Mouse (Mus musculus) C2C12 (cell line): ENCODE measurements around the gene Eml2. TPM values are rescaled to one million over a fixed set of nuclear protein-coding genes. Genes with fewer than 3 reads are reported as not detected.

Experiments
- H3K27me3 ChIP-seq: one replicate; pipeline ENCODE4 v1.6.1; 2011; ENCODE audit not compliant: control insufficient read depth, insufficient read depth, insufficient read length
- H3K36me3 ChIP-seq: one replicate; pipeline ENCODE4 v1.6.1; 2011; ENCODE audit not compliant: control insufficient read depth, insufficient read depth
- H3K4me3 ChIP-seq: one replicate; pipeline ENCODE4 v1.5.1; 2011; ENCODE audit warnings: mild to moderate bottlenecking, control low read depth; ENCODE audit not compliant: poor library complexity, insufficient read depth, severe bottlenecking
- H3K79me2 ChIP-seq: one replicate; pipeline ENCODE4 v1.6.1; 2011; ENCODE audit not compliant: control insufficient read depth, insufficient read depth
- H3K79me3 ChIP-seq: one replicate; pipeline ENCODE4 v1.6.1; 2011; ENCODE audit warnings: low read depth, control low read depth
- H3ac ChIP-seq: one replicate; pipeline ENCODE3; 2011; ENCODE audit warnings: low read depth; ENCODE audit not compliant: control insufficient read depth, insufficient read length
- CEBPB ChIP-seq: IDR thresholded peaks from one replicate; pipeline ENCODE4 v1.6.1; 2011; ENCODE audit warnings: low read depth, mild to moderate bottlenecking, control low read depth, moderate library complexity
- CTCF ChIP-seq: IDR thresholded peaks from one replicate; pipeline ENCODE4 v1.5.1; 2011; ENCODE audit not compliant: control insufficient read depth, insufficient read depth, insufficient read length
- FOSL1 ChIP-seq: IDR thresholded peaks from one replicate; pipeline ENCODE4 v1.8.0; 2011; ENCODE audit warnings: mild to moderate bottlenecking, low read length; ENCODE audit not compliant: poor library complexity, insufficient read depth, severe bottlenecking
- MAX ChIP-seq: IDR thresholded peaks from one replicate; pipeline ENCODE4 v1.6.1; 2011; ENCODE audit warnings: mild to moderate bottlenecking, control low read depth
- MYOD1 ChIP-seq: IDR thresholded peaks from one replicate; pipeline ENCODE4 v1.6.1; 2011; ENCODE audit warnings: low read depth; ENCODE audit not compliant: control insufficient read depth, insufficient read length
- MYOG ChIP-seq: IDR thresholded peaks from one replicate; pipeline ENCODE4 v1.6.1; 2011; ENCODE audit not compliant: control insufficient read depth, insufficient read length; ENCODE audit errors: extremely low read depth
- USF1 ChIP-seq: IDR thresholded peaks from one replicate; pipeline ENCODE4 v1.6.1; 2011; ENCODE audit warnings: low read depth, mild to moderate bottlenecking, control low read depth, moderate library complexity
- polyA plus RNA-seq: library from polyadenylated mRNA; unstranded; fragments of >200 nt; fragmentation: generic; extraction: Trizol; gene quantifications from one replicate; pipeline ENCODE4 v1.2.1, GENCODE M21; 2012; ENCODE audit warnings: missing spikeins

Eml2 gene
- polyA plus RNA-seq, 1 experiment: 16.4 TPM

DNA sequence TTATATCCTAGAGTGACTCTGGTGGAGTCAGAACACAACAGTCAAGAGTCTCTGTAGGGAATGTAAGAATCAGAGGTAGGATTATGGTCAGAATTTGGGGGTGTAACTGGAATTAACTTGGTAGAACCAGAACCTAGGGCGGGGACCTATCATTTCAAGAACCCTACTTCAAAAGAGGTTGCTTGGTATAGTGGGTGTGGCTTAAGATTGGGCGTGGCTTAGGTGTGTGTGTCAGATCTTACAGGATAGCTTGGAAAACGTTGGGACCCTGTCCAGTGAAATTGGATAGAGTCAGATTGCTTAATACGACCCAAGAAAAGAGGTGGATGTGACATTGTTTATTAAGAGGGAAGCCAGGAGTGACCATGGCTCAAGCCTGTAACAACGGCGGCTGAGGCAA, 3.7 kb downstream of the Eml2 start:
- Histone ChIP-seq H3K4me3 (no peak overlapping the region), H3K79me2 (no peaks in the 10 kb centered on the region), H3ac (no peak overlapping the region), H3K36me3 (no peaks in the 10 kb centered on the region), H3K27me3 (no peaks in the 10 kb centered on the region), H3K79me3 (no peaks in the 10 kb centered on the region)
- TF ChIP-seq MAX (no peak), USF1 (no peak), MYOG (no peak), CTCF (no peak), MYOD1 (no peak), CEBPB (no peak), FOSL1 (no peak)

DNA sequence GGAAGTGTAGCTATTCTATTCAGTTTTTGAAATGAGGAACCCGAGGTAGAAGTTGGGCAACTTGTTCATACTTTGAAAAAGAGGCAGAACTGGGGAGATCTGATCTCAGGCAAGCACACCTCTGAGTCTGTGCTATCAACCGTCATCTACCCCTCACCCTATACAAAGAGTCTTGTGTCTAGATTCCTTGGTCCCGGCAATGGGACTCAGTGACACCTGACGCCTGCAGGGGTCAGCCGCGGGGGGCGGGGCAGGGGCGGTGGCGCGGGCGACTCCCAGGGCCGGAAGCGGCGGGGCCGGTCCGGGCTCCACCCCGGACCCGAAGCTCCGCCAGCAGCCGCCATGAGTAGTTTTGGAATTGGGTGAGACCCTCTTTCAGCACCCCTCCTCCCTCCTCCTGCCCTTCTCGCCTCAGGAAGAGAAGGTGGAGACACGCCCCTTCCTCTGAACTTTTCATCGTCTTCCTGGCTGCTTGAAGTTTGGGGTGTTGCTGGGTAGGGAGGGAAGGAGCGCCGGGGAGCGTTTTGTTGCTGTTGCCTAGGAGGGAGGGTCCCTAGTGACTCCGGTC, 4.7 kb downstream of the Eml2 start:
- no peaks in the 10 kb centered on the region for H3K27me3 ChIP-seq
- H3K79me2 ChIP-seq: no peaks in the 10 kb centered on the region
- peak overlapping the region; percentile 18 for H3ac ChIP-seq
- H3K36me3 ChIP-seq: no peaks in the 10 kb centered on the region
- no peak for TF ChIP-seq CTCF
- TF ChIP-seq MAX: no peak
- TF ChIP-seq MYOG: no peak
- no peak for TF ChIP-seq FOSL1
- no peak for TF ChIP-seq MYOD1
- TF ChIP-seq USF1: no peak
- TF ChIP-seq CEBPB: no peak
- H3K79me3 ChIP-seq: no peaks in the 10 kb centered on the region
- H3K4me3 ChIP-seq: peak overlapping the region; percentile 38

DNA sequence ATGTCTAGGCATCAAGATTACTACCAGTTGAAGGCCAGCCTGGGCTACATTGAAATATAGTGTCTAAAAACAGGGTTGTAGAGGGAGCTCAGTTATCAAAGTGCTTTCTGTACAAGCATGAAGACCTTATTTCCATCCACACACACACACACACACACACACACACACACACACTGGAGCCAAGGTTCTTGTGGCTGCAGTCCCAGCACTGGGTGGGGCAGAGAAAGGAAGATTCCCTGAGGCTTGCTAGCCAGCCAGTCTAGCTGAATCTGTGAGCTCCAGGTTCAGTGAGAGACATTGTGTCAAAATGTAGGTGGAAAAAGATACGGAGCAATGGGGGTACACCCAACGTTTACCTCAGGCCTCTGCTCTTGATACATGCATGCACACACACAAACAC, 8.0 kb downstream of the Eml2 start:
- H3K27me3 ChIP-seq: no peaks in the 10 kb centered on the region
- TF ChIP-seq MYOG (no peak), USF1 (no peak), CEBPB (no peak)
- no peaks in the 10 kb centered on the region for H3K36me3 ChIP-seq
- H3K79me3 ChIP-seq: no peaks in the 10 kb centered on the region
- no peaks in the 10 kb centered on the region for H3K79me2 ChIP-seq
- H3ac ChIP-seq: no peak overlapping the region
- no peak overlapping the region for H3K4me3 ChIP-seq

DNA sequence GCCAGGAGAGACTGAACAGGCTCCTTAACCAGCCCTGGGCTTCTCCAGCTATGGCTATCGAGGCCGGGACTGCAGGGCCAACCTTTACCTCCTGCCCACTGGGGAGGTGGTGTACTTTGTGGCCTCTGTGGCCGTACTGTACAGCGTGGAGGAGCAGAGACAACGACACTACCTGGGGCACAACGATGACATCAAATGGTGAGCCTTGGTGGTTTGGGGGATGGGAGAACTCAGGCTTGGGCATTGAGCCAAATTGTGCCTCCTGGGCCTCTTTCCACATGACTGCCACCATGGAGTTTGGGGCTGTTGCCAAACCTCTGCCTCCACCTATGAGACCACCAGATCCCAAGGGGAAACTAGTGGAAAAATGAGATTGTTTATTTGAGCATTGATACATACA, 8.5 kb downstream of the Eml2 start:
- Histone ChIP-seq H3K36me3 (no peaks in the 10 kb centered on the region), H3K79me3 (no peaks in the 10 kb centered on the region), H3K79me2 (no peaks in the 10 kb centered on the region), H3K4me3 (no peak overlapping the region), H3ac (no peak overlapping the region), H3K27me3 (no peaks in the 10 kb centered on the region)
- TF ChIP-seq CEBPB (no peak), CTCF (no peak), FOSL1 (no peak), MYOD1 (no peak)

DNA sequence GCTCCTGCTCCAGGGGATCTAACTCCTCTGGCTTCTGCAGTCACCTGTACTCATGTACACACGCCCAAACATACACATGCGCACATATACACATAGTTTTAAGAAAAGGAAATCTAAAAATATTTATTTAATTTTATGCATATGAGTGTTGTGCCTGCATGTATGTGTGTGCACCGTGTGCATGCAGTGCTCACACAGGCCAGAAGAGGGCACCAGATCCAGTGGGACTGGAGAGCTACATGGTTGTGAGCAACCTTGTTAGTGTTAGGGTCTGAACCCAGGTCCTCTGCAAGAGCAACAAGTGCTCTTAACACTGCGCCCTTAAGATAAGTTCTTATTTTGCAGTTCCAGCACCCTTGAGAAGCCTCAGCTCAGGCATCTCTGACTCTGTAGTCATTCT, 18.5 kb downstream of the Eml2 start:
- H3K4me3 ChIP-seq: no peak overlapping the region
- H3K79me2 ChIP-seq: no peaks in the 10 kb centered on the region
- no peaks in the 10 kb centered on the region for H3K79me3 ChIP-seq
- H3K36me3 ChIP-seq: no peaks in the 10 kb centered on the region
- no peak overlapping the region for H3ac ChIP-seq
- TF ChIP-seq CTCF: no peak
- TF ChIP-seq MAX: no peak
- TF ChIP-seq MYOD1: no peak
- TF ChIP-seq USF1: no peak
- no peak for TF ChIP-seq CEBPB
- no peak for TF ChIP-seq MYOG
- TF ChIP-seq FOSL1: no peak
- H3K27me3 ChIP-seq: no peaks in the 10 kb centered on the region

DNA sequence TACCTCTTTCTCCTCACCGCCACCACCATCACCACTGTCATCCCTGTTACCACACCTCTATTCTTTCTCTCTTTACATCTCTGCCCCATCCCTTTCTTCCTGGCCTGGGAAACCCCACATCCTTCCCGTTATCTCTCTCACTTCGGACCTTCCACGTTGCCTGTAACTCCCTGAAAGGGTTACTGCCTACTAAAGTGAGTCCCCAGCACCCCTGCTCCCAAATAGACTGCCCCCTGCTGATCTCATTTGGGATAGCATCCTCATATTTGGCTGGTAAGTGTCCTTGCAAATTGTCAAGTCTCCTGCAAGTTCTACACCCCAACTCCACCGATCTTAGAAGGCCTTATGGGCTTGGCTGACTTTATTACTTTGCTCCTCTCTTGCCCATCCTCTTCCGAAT, 20.5 kb downstream of the Eml2 start:
- no peak overlapping the region for H3K4me3 ChIP-seq
- H3K36me3 ChIP-seq: no peaks in the 10 kb centered on the region
- no peak overlapping the region for H3ac ChIP-seq
- H3K79me3 ChIP-seq: no peaks in the 10 kb centered on the region
- H3K79me2 ChIP-seq: no peaks in the 10 kb centered on the region
- no peaks in the 10 kb centered on the region for H3K27me3 ChIP-seq
- TF ChIP-seq CTCF (peak; percentile 13), USF1 (no peak)

DNA sequence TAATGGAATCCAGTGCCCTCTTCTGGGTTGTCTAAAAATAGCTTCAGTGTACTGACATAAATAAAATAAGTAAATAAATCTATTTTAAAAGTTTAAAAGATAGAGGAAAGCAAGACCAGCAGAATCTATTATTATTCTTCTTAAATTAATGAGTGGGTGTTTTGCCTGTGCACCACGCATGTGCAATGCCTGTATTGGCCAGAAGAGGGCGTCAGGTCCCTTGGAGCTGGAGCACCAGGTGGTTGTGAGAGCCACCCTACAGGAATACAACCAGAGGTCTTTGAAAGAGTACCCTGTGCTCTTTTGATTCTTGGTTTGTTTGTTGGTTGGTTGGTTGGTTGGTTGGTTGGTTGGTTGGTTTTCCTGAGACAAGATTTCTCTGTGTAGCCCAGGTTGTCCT, 21.8 kb downstream of the Eml2 start:
- no peaks in the 10 kb centered on the region for H3K79me2 ChIP-seq
- H3K79me3 ChIP-seq: no peaks in the 10 kb centered on the region
- TF ChIP-seq USF1: no peak
- no peak overlapping the region for H3K4me3 ChIP-seq
- no peaks in the 10 kb centered on the region for H3K36me3 ChIP-seq
- H3ac ChIP-seq: no peak overlapping the region
- no peaks in the 10 kb centered on the region for H3K27me3 ChIP-seq
